Mouse (Mus musculus) stomach, postnatal 0 days (tissue): ENCODE data around the gene Thap4.

Experiments used
- CTCF ChIP-seq: IDR thresholded peaks from 2 replicates; pipeline ENCODE4 v1.5.1; 2016; ENCODE audit warnings: antibody characterized with exemption, low read depth, mild to moderate bottlenecking, moderate library complexity
- EP300 ChIP-seq: optimal IDR thresholded peaks from 2 replicates; pipeline ENCODE3; 2016; ENCODE audit warnings: antibody characterized with exemption

DNA sequence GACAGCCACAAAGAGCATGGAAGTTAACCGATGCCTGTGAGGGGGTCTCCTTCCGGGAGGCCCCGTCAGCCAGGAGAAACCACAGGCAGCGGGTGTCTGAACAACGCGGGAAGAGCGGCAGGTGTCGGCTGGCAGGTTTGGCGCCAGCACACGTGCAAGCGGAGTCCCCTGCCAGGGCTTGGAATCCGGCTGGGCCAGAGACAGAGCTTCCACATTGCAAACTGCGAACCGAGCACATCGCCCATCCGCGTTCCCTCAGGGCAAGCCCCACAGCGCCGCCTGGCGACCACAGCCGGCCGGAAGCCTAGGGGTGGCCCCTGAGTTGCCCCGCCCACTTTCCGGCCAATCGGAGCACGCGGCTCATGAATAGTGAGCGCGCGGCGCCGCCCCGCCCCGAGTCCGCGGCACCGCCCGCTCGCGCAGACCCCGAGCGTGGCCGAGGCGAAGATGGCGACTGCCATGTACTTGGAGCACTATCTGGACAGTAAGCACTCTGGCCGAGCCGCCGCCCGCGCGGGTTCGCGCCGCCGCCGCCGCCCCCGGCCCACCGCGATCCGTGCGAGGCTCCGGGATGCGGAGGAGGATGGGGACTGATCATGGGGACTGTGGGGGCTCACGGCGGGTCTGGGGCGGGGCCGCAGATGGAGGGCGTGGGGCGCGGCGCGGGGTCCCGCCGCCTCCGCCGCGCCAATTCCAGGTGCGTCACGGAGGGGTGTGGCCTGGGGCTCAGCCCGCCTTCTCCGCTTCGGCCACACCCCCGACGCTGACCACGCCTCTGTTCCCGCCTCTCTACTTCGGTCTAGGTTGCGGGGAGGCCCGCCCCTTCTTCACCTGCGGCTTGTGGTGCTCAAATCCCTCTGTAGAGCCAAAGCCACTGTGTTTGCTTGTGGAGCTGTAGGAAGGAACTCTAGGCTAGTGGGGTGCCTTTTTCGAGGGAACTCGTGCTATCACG, 49.2 kb upstream of the Thap4 start, which contains the start of gene Ing5:
- peak; percentile 96 for TF ChIP-seq CTCF
- TF ChIP-seq EP300: no peak
